Mouse (Mus musculus): ENCODE measurements around the gene Zfp36l3.

DNA sequence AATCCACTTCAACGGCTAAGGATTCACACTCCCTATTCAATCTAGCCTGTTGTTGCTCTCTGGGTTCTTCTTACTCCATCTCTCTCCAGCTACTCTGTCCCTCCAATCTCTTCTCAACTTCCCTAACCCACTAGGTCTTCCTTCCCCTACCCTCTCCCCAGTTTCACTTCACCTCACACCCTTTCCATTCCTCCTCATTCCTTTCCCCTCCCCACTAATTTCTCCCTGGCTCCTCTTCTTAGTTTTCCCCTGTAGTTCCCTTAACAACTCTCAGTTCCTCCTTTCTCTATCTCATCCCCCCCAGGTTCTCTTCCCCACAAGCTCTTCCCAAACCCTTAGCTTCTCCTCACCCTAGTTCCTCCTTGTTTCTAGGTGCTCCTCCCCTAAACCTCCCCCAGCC is 23.3 kb downstream of the Zfp36l3 start:
- no peak for TF ChIP-seq CTCF (IDR thresholded peaks at IDR 0.05; ENCODE audit: control insufficient read depth, insufficient read depth, low read length)
- no peak for TF ChIP-seq POLR2A (IDR thresholded peaks at IDR 0.05; ENCODE audit: borderline replicate concordance, control insufficient read depth, low read depth, low read length)
